Mouse (Mus musculus) hindbrain, embryonic 12.5 days (tissue): ENCODE data around the gene Gpd2. TPM values are rescaled to one million over a fixed set of nuclear protein-coding genes. Genes with fewer than 3 reads are reported as not detected.

Experiments used
- ATAC-seq: fragments of 200-750 bp; cut with Nextera tagmentation; 2 replicates; pipeline ENCODE4 v1.8.0; 2017; ENCODE audit warnings: moderate TSS enrichment; ENCODE audit not compliant: low FRiP score
- H3K27ac ChIP-seq: fragments of 300-500 bp; sonication (generic); 2 replicates; pipeline ENCODE4 v1.5.1; 2016; ENCODE audit warnings: mild to moderate bottlenecking
- H3K27me3 ChIP-seq: fragments of 300-500 bp; sonication (generic); 2 replicates; pipeline ENCODE4 v1.6.1; 2016; ENCODE audit warnings: mild to moderate bottlenecking
- H3K36me3 ChIP-seq: fragments of 300-500 bp; sonication (generic); 2 replicates; pipeline ENCODE4 v1.6.1; 2016; ENCODE audit warnings: mild to moderate bottlenecking
- H3K4me1 ChIP-seq: fragments of 300-500 bp; sonication (generic); 2 replicates; pipeline ENCODE4 v1.6.1; 2016
- H3K4me2 ChIP-seq: fragments of 300-500 bp; sonication (generic); replicated peaks from 2 replicates; pipeline ENCODE4 v1.6.1; 2016; ENCODE audit warnings: mild to moderate bottlenecking
- H3K4me3 ChIP-seq: fragments of 300-500 bp; sonication (generic); 2 replicates; pipeline ENCODE4 v1.5.1; 2016; ENCODE audit warnings: mild to moderate bottlenecking
- H3K9ac ChIP-seq: fragments of 300-500 bp; sonication (generic); 2 replicates; pipeline ENCODE4 v1.6.1; 2016; ENCODE audit warnings: mild to moderate bottlenecking, moderate library complexity
- H3K9me3 ChIP-seq: fragments of 300-500 bp; sonication (generic); replicated peaks from 2 replicates; pipeline ENCODE4 v1.6.1; 2016; ENCODE audit warnings: mild to moderate bottlenecking
- WGBS: fragments of 180-500 bp; shearing (Covaris S2); methylation state at CpG from one replicate; pipeline ENCODE4 v1.1.7; 2016; 5-methylcytosine and 5-hydroxymethylcytosine counted together
- polyA plus RNA-seq: library from polyadenylated mRNA; unstranded; fragments of >200 nt; fragmentation: Nextera tagmentation; extraction: Ambion mirVana; gene quantifications from 2 replicates; pipeline ENCODE4 v1.2.1, GENCODE M21; 2016

The Gpd2 gene
- polyA plus RNA-seq, 1 experiment from 2014 or later = 18.9 TPM

GRCm38 (mm10) chr2:57280190-57280723, 42.8 kb downstream of the Gpd2 start:
- H3K9ac ChIP-seq = no peak overlapping the region
- no peak overlapping the region for H3K27ac ChIP-seq
- 83% methylated on average over 10 of the region's 10 CpGs for WGBS
- no peak for ATAC-seq
- H3K4me3 ChIP-seq = no peak overlapping the region
- no peaks in the 10 kb centered on the region; the same call in 1 of the 2 replicates for H3K36me3 ChIP-seq
- H3K27me3 ChIP-seq = no peaks in the 10 kb centered on the region
- H3K9me3 ChIP-seq = no peaks in the 10 kb centered on the region
- H3K4me1 ChIP-seq = no peaks in the 10 kb centered on the region
- no peak overlapping the region for H3K4me2 ChIP-seq

- Histone ChIP-seq H3K27ac (no peak overlapping the region), H3K4me2 (no peak overlapping the region), H3K4me3 (no peak overlapping the region), H3K9ac (no peak overlapping the region), H3K27me3 (no peaks in the 10 kb centered on the region), H3K4me1 (no peaks in the 10 kb centered on the region), H3K36me3 (no peaks in the 10 kb centered on the region; the same call in 1 of the 2 replicates), H3K9me3 (no peaks in the 10 kb centered on the region)
- 81% methylated on average over 7 of the region's 7 CpGs for WGBS
- ATAC-seq = no peak
Measured at GRCm38 (mm10) chr2:57283791-57284190, 46.4 kb downstream of the Gpd2 start.

- Histone ChIP-seq H3K27me3 (no peaks in the 10 kb centered on the region), H3K36me3 (no peaks in the 10 kb centered on the region; the same call in 1 of the 2 replicates), H3K9me3 (no peaks in the 10 kb centered on the region), H3K9ac (no peak overlapping the region), H3K4me3 (no peak overlapping the region), H3K27ac (no peak overlapping the region), H3K4me1 (no peaks in the 10 kb centered on the region), H3K4me2 (no peak overlapping the region)
- WGBS = 56% methylated on average over 4 of the region's 4 CpGs
- no peak for ATAC-seq
Measured at GRCm38 (mm10) chr2:57285197-57285596, 47.8 kb downstream of the Gpd2 start.

- WGBS = 91% methylated on average over 1 of the region's 1 CpGs
- no peaks in the 10 kb centered on the region for H3K27me3 ChIP-seq
- no peaks in the 10 kb centered on the region for H3K4me1 ChIP-seq
- H3K36me3 ChIP-seq = no peaks in the 10 kb centered on the region; the same call in 1 of the 2 replicates
- ATAC-seq = no peak
- H3K9ac ChIP-seq = no peak overlapping the region
- no peak overlapping the region for H3K4me2 ChIP-seq
- no peaks in the 10 kb centered on the region for H3K9me3 ChIP-seq
- H3K4me3 ChIP-seq = no peak overlapping the region
- no peak overlapping the region for H3K27ac ChIP-seq
Measured at GRCm38 (mm10) chr2:57287986-57288385, 50.6 kb downstream of the Gpd2 start.

- Histone ChIP-seq H3K4me2 (no peak overlapping the region), H3K9ac (no peak overlapping the region), H3K9me3 (no peaks in the 10 kb centered on the region), H3K4me3 (no peak overlapping the region), H3K27ac (no peak overlapping the region), H3K4me1 (no peaks in the 10 kb centered on the region), H3K36me3 (no peaks in the 10 kb centered on the region), H3K27me3 (no peaks in the 10 kb centered on the region)
- no peak for ATAC-seq
- 86% methylated on average over 2 of the region's 2 CpGs for WGBS
Measured at GRCm38 (mm10) chr2:57293571-57293970, 56.1 kb downstream of the Gpd2 start.

- ATAC-seq = no peak
- H3K36me3 ChIP-seq = no peaks in the 10 kb centered on the region
- H3K27me3 ChIP-seq = no peaks in the 10 kb centered on the region
- no peaks in the 10 kb centered on the region for H3K9me3 ChIP-seq
- H3K4me3 ChIP-seq = no peak overlapping the region
- WGBS = 85% methylated on average over 4 of the region's 4 CpGs
- H3K9ac ChIP-seq = no peak overlapping the region
- H3K4me1 ChIP-seq = no peaks in the 10 kb centered on the region
- no peak overlapping the region for H3K4me2 ChIP-seq
- H3K27ac ChIP-seq = no peak overlapping the region
Measured at GRCm38 (mm10) chr2:57296069-57296468, 58.6 kb downstream of the Gpd2 start.

- no peak overlapping the region for H3K9ac ChIP-seq
- no peak overlapping the region for H3K27ac ChIP-seq
- H3K9me3 ChIP-seq = no peaks in the 10 kb centered on the region
- 0 out of 2 replicates have a peak, but pooled peaks cover 4% of the 10 kb centered on the region for H3K4me1 ChIP-seq
- H3K4me3 ChIP-seq = no peak overlapping the region
- WGBS = 93% methylated on average over 4 of the region's 4 CpGs
- H3K4me2 ChIP-seq = no peak overlapping the region
- no peak for ATAC-seq
- H3K36me3 ChIP-seq = no peaks in the 10 kb centered on the region
- H3K27me3 ChIP-seq = no peaks in the 10 kb centered on the region
Measured at GRCm38 (mm10) chr2:57297226-57297625, 59.8 kb downstream of the Gpd2 start.

- Histone ChIP-seq H3K9me3 (no peaks in the 10 kb centered on the region), H3K36me3 (no peaks in the 10 kb centered on the region), H3K4me3 (no peak overlapping the region), H3K27ac (no peak overlapping the region), H3K27me3 (no peaks in the 10 kb centered on the region), H3K4me1 (peaks cover 8% of the 10 kb centered on the region; the same call in 1 of the 2 replicates), H3K9ac (no peak overlapping the region), H3K4me2 (no peak overlapping the region)
- no peak for ATAC-seq
- WGBS = 45% methylated on average over 3 of the region's 3 CpGs
Measured at GRCm38 (mm10) chr2:57301539-57301938, 64.1 kb downstream of the Gpd2 start.

- WGBS = 81% methylated on average over 4 of the region's 4 CpGs
- H3K4me2 ChIP-seq = no peak overlapping the region
- H3K36me3 ChIP-seq = no peaks in the 10 kb centered on the region
- H3K4me1 ChIP-seq = peaks cover 8% of the 10 kb centered on the region; the same call in 1 of the 2 replicates
- no peak for ATAC-seq
- no peak overlapping the region for H3K27ac ChIP-seq
- no peaks in the 10 kb centered on the region for H3K9me3 ChIP-seq
- H3K4me3 ChIP-seq = no peak overlapping the region
- no peak overlapping the region for H3K9ac ChIP-seq
- H3K27me3 ChIP-seq = no peaks in the 10 kb centered on the region
Measured at GRCm38 (mm10) chr2:57304212-57304611, 66.8 kb downstream of the Gpd2 start.

- 72% methylated on average over 7 of the region's 7 CpGs for WGBS
- H3K4me1 ChIP-seq = no peaks in the 10 kb centered on the region
- no peaks in the 10 kb centered on the region for H3K9me3 ChIP-seq
- no peak for ATAC-seq
- no peak overlapping the region for H3K9ac ChIP-seq
- no peaks in the 10 kb centered on the region for H3K36me3 ChIP-seq
- no peak overlapping the region for H3K27ac ChIP-seq
- H3K4me3 ChIP-seq = no peak overlapping the region
- no peak overlapping the region for H3K4me2 ChIP-seq
- no peaks in the 10 kb centered on the region for H3K27me3 ChIP-seq
Measured at GRCm38 (mm10) chr2:57312268-57312797, 74.9 kb downstream of the Gpd2 start.

GRCm38 (mm10) chr2:57316055-57316454, 78.6 kb downstream of the Gpd2 start:
- no peak overlapping the region for H3K27ac ChIP-seq
- H3K4me1 ChIP-seq = no peaks in the 10 kb centered on the region
- no peak overlapping the region for H3K4me2 ChIP-seq
- H3K27me3 ChIP-seq = no peaks in the 10 kb centered on the region
- H3K36me3 ChIP-seq = no peaks in the 10 kb centered on the region
- ATAC-seq = no peak
- H3K9ac ChIP-seq = no peak overlapping the region
- 56% methylated on average over 2 of the region's 2 CpGs for WGBS
- H3K4me3 ChIP-seq = no peak overlapping the region
- no peaks in the 10 kb centered on the region for H3K9me3 ChIP-seq

- H3K9me3 ChIP-seq = no peaks in the 10 kb centered on the region
Measured at GRCm38 (mm10) chr2:57318336-57318735, 80.9 kb downstream of the Gpd2 start.

GRCm38 (mm10) chr2:57326091-57326490, 88.7 kb downstream of the Gpd2 start:
- Histone ChIP-seq H3K36me3 (no peaks in the 10 kb centered on the region), H3K4me1 (no peaks in the 10 kb centered on the region), H3K4me2 (no peak overlapping the region), H3K27ac (no peak overlapping the region), H3K9me3 (no peaks in the 10 kb centered on the region), H3K9ac (no peak overlapping the region), H3K4me3 (no peak overlapping the region), H3K27me3 (no peaks in the 10 kb centered on the region)
- ATAC-seq = no peak
- WGBS = 88% methylated on average over 8 of the region's 8 CpGs

More at GRCm38 (mm10) chr2:57318336-57318735, 80.9 kb downstream of the Gpd2 start:
- Histone ChIP-seq H3K27me3 (no peaks in the 10 kb centered on the region), H3K4me3 (no peak overlapping the region), H3K4me2 (no peak overlapping the region), H3K27ac (no peak overlapping the region), H3K4me1 (no peaks in the 10 kb centered on the region), H3K36me3 (no peaks in the 10 kb centered on the region), H3K9ac (no peak overlapping the region)
- ATAC-seq = no peak
- WGBS = 54% methylated on average over 3 of the region's 3 CpGs
